Mouse (Mus musculus) liver, embryonic 15.5 days (tissue): ENCODE results near the gene Cftr. TPM values are rescaled to one million over a fixed set of nuclear protein-coding genes. Genes with fewer than 3 reads are reported as not detected.

ENCODE experiments used
- ATAC-seq: fragments of 200-750 bp; cut with Nextera tagmentation; 2 replicates; pipeline ENCODE4 v1.8.0; 2017; ENCODE audit warnings: moderate number of reproducible peaks, mild to moderate bottlenecking, moderate library complexity; ENCODE audit not compliant: insufficient read depth
- H3K27ac ChIP-seq: fragments of 300-500 bp; sonication (generic); replicated peaks from 2 replicates; pipeline ENCODE4 v1.5.1; 2015; ENCODE audit warnings: mild to moderate bottlenecking, inconsistent platforms
- H3K27me3 ChIP-seq: fragments of 300-500 bp; sonication (generic); 2 replicates; pipeline ENCODE4 v1.6.1; 2015; ENCODE audit warnings: mild to moderate bottlenecking, inconsistent platforms
- H3K36me3 ChIP-seq: fragments of 300-500 bp; sonication (generic); replicated peaks from 2 replicates; pipeline ENCODE4 v1.6.1; 2015; ENCODE audit warnings: moderate library complexity, mild to moderate bottlenecking, inconsistent platforms
- H3K4me1 ChIP-seq: fragments of 300-500 bp; sonication (generic); replicated peaks from 2 replicates; pipeline ENCODE4 v1.6.1; 2015; ENCODE audit warnings: inconsistent platforms
- H3K4me2 ChIP-seq: fragments of 300-500 bp; sonication (generic); 2 replicates; pipeline ENCODE4 v1.6.1; 2015; ENCODE audit warnings: moderate library complexity, mild to moderate bottlenecking, inconsistent platforms
- H3K4me3 ChIP-seq: fragments of 300-500 bp; sonication (generic); replicated peaks from 2 replicates; pipeline ENCODE4 v1.5.1; 2015; ENCODE audit warnings: mild to moderate bottlenecking, inconsistent platforms
- H3K9ac ChIP-seq: fragments of 300-500 bp; sonication (generic); 2 replicates; pipeline ENCODE4 v1.6.1; 2015; ENCODE audit warnings: moderate library complexity, mild to moderate bottlenecking, inconsistent platforms
- H3K9me3 ChIP-seq: fragments of 300-500 bp; sonication (generic); replicated peaks from 2 replicates; pipeline ENCODE4 v1.6.1; 2016; ENCODE audit warnings: inconsistent platforms
- WGBS: fragments of 180-500 bp; shearing (Covaris S2); methylation state at CpG from one replicate; pipeline ENCODE4 v1.1.7; 2015; ENCODE audit warnings: mixed read lengths; ENCODE audit not compliant: insufficient replicate concordance; 5-methylcytosine and 5-hydroxymethylcytosine counted together
- polyA plus RNA-seq: library from polyadenylated mRNA; unstranded; fragments of >200 nt; fragmentation: Nextera tagmentation; extraction: Ambion mirVana; gene quantifications from 2 replicates; pipeline ENCODE4 v1.2.1, GENCODE M21; 2015

Gene Cftr
- polyA plus RNA-seq: 0.06 and 0.09 TPM in 2 replicates

DNA sequence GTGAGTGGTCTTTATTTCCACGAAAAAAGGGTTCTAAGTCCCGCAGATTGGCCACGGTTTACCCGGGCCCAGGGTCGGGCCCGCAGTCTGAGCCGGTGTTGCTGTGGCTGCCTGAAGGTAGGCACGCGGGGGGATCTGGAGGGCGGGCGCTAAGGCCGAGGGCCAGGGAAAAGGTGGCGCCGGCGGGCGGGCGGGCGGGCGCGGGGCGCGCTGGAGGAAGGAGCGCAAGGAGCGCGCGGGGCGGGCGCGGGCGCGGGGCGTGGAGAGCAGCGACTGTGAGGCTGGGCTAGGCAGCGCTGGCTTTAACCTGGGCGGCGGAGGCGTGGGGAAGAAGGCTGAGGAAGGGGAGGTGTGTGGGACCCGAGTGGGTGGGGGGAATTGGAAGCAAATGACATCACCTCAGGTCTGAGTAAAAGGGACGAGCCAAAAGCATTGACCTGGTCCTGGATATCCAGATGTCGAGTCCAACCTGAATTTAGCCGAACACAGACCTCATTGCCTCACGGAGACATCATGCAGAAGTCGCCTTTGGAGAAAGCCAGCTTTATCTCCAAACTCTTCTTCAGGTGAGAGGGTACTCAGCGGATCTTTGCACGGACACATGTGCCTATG is at the start of gene Cftr:
Gene Cftr (plus strand): TSS at position 377 of the 612 bp plus-strand sequence.
- Histone ChIP-seq H3K9ac (no peak within 1 kb of the TSS), H3K36me3 (no peaks in the 10 kb centered on the region), H3K27ac (no peak within 1 kb of the TSS), H3K4me3 (peak within 1 kb of the TSS; percentile 30), H3K4me2 (peak within 1 kb of the TSS; percentile 55), H3K4me1 (no peaks in the 10 kb centered on the region), H3K9me3 (no peaks in the 10 kb centered on the region), H3K27me3 (peaks cover 23% of the 10 kb centered on the region)
- 2% methylated on average over 45 of the region's 45 CpGs for WGBS
- no peak for ATAC-seq

DNA sequence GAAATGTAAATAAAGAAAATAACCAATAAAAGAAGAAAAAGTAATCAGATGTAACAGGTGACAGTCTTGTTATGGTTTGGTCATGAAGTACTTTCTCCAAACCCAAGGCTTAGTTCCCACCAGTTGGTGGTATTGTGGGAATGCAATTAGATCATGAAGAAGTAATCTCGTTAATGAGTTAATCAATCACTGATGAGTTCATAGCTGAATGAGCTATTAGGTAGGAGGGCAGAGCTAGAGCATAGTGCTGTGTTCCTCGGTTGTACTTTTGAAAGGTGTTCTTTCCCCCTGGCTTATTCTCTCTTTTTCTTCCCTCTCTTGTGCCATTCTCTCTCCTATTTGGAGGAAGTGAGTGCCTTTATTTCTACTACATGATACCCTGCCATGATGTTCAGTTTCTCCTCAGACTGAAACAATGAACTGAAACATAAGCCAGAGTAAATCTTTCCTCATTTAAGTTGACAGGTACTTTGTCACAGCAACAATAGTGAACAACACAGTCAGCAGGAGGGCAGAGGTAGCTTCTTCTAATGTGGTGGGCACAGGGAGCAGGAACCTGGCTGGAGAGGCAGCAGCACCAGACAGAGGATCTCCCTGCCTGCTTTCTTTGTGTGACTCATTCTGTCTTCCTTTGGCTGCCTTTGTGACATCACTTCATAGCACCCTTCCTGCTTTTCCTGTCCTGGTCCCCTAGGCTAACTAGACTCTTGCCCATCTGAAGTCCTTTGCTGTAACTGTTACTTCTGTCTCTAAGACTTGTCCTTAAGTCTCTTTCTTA is 43.1 kb upstream of the Cftr start:
- no peaks in the 10 kb centered on the region for H3K9me3 ChIP-seq
- 55% methylated on average over 2 of the region's 2 CpGs for WGBS
- ATAC-seq: no peak
- no peak overlapping the region for H3K4me3 ChIP-seq
- no peaks in the 10 kb centered on the region for H3K27me3 ChIP-seq
- H3K4me1 ChIP-seq: no peaks in the 10 kb centered on the region
- no peaks in the 10 kb centered on the region for H3K36me3 ChIP-seq
- no peak overlapping the region for H3K4me2 ChIP-seq
- no peak overlapping the region for H3K27ac ChIP-seq
- H3K9ac ChIP-seq: no peak overlapping the region

DNA sequence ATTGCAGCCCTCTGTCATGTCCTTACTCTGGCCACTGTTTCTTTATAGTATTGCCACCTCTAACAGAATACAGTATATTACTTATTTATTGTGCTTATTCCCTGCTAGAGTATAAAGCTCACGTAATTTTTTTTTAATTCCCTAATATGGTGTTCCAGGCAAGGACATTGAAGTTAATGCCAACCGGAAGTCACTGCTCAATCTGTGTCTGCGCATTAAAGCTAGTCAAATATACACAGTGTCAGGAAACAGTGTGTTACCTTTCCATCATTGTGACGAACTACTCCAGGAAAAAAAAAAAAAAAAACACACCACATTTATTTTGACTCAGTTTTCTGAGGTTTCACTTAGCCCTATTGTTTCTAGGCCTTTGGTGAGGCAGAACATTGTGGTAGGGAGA is 42.4 kb upstream of the Cftr start:
- H3K4me1 ChIP-seq: no peaks in the 10 kb centered on the region
- H3K27ac ChIP-seq: no peak overlapping the region
- H3K4me2 ChIP-seq: no peak overlapping the region
- WGBS: 59% methylated on average over 4 of the region's 4 CpGs
- ATAC-seq: no peak
- no peaks in the 10 kb centered on the region for H3K9me3 ChIP-seq
- H3K36me3 ChIP-seq: no peaks in the 10 kb centered on the region
- no peaks in the 10 kb centered on the region for H3K27me3 ChIP-seq
- no peak overlapping the region for H3K9ac ChIP-seq
- H3K4me3 ChIP-seq: no peak overlapping the region

DNA sequence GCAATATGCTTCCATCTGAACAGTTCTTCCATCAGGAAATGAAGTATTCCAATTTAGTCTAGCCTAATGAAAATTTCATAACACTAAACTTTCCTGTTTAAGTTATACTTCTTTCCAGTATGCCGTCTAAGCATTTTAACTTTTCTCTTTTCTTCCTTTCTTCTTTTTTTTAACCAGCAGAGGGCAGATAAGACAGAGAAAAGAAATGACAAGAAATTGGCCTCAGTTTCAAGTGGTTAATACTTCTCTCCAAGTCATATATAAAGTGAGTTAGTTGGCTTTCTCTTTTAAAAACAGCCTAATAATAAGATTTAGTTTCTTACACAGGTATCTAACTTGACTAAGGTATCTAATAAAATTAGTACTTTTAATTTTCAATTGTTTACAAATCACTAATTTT is 35.2 kb upstream of the Cftr start:
- H3K9me3 ChIP-seq: no peaks in the 10 kb centered on the region
- no peaks in the 10 kb centered on the region for H3K4me1 ChIP-seq
- no peaks in the 10 kb centered on the region for H3K36me3 ChIP-seq
- H3K27ac ChIP-seq: no peak overlapping the region
- 39% methylated on average over 1 of the region's 1 CpGs for WGBS
- H3K9ac ChIP-seq: no peak overlapping the region
- no peak for ATAC-seq
- H3K27me3 ChIP-seq: no peaks in the 10 kb centered on the region
- H3K4me3 ChIP-seq: no peak overlapping the region
- no peak overlapping the region for H3K4me2 ChIP-seq

DNA sequence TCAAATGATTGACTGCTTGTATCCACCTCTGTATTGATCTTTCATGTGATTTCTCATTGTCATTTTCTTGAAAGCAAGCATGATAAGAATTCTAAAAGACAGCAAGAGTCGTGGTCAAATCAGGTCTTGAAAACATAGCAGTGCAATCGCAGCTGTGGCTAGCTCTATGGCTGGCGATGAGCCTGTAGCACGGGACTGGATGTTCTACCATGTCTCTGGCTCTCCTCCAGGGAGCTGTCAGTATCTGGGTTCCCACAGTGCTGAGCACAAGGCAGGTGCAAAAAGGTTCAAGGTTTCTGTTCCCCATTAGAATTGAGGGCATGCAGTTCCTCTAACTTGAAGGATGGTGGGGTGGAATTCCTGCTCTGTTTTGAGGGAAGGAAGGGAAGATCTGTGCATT is 17.5 kb upstream of the Cftr start:
- Histone ChIP-seq H3K4me3 (no peak overlapping the region), H3K36me3 (no peaks in the 10 kb centered on the region), H3K27ac (no peak overlapping the region), H3K27me3 (no peaks in the 10 kb centered on the region), H3K4me1 (no peaks in the 10 kb centered on the region), H3K9me3 (no peaks in the 10 kb centered on the region), H3K4me2 (no peak overlapping the region), H3K9ac (no peak overlapping the region)
- ATAC-seq: no peak
- 60% methylated on average over 4 of the region's 4 CpGs for WGBS

DNA sequence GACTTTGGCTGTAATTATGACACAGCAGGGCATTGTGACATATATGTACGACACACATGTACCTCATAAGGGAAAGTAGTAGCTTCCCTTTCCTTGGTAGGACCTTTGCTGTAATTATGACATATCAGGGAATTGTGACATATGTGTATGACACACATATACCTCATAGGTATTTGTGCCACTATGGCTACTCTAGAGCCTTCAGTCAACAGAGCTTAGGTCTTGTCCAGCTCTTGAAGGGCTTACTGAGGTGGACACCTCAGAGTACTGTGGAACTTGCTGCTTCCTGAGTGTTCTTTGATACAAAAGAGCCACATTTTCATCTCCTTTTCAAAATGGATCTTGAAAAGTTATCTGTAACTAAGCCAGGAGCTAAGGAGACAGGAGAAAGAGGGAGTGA is 869 bp upstream of the Cftr start:
- no peak overlapping the region for H3K4me3 ChIP-seq
- 51% methylated on average over 1 of the region's 1 CpGs for whole genome bisulfite sequencing

DNA sequence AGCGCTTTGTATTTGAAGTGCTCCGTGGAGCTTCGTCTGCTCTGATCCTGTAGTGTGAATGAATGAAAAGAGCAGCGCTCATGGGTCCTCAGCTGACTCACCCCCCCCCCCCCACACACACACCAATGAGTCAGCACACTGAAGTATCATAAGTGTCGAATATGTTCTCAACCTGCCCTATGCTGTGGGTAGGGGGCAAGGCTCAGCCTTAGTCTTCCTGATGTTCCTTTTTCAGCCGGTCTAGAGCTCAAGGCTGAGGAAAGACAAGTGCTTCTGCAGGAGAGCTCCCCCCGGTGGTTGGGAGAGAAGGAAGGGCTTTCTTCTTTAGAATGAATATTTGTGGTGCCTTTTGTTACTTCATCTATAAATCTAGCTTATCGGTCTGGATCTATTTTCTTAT is 1.1 kb downstream of the Cftr start:
- H3K4me3 ChIP-seq: no peak overlapping the region
- no peak overlapping the region for H3K4me2 ChIP-seq
- no peak overlapping the region for H3K27ac ChIP-seq
- H3K9me3 ChIP-seq: no peaks in the 10 kb centered on the region
- WGBS: 42% methylated on average over 8 of the region's 8 CpGs
- H3K27me3 ChIP-seq: peaks cover 23% of the 10 kb centered on the region
- H3K36me3 ChIP-seq: no peaks in the 10 kb centered on the region
- no peak overlapping the region for H3K9ac ChIP-seq
- ATAC-seq: no peak
- no peaks in the 10 kb centered on the region for H3K4me1 ChIP-seq

More for the DNA sequence above, 869 bp upstream of the Cftr start:
- H3K4me1 ChIP-seq: no peaks in the 10 kb centered on the region
- peaks cover 23% of the 10 kb centered on the region for H3K27me3 ChIP-seq
- H3K9ac ChIP-seq: no peak overlapping the region
- H3K27ac ChIP-seq: no peak overlapping the region
- H3K36me3 ChIP-seq: no peaks in the 10 kb centered on the region
- no peaks in the 10 kb centered on the region for H3K9me3 ChIP-seq
- no peak overlapping the region for H3K4me2 ChIP-seq
- no peak for ATAC-seq

DNA sequence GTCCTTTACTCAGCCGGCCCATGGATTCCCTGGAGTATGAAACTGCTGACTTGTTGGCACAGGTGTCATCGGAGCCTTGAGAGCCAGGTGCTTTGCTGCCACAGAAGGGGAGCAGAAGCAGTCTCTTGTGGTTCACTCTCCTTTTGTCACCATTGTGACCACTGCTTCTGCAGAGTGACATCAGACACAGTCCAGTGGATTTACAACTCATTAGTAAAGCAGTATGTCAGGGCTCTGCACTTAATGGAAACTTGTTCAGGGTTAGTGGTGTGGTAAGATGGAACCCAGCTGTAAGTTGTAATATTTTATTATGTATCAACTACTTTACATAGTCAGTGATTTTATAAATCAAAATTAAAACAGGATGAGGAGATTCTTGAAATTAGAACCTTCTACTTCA is 7.0 kb downstream of the Cftr start:
- ATAC-seq: no peak
- H3K4me1 ChIP-seq: no peaks in the 10 kb centered on the region
- H3K9me3 ChIP-seq: no peaks in the 10 kb centered on the region
- H3K27me3 ChIP-seq: no peaks in the 10 kb centered on the region
- H3K4me3 ChIP-seq: no peak overlapping the region
- H3K9ac ChIP-seq: no peak overlapping the region
- WGBS: 66% methylated on average over 2 of the region's 2 CpGs
- H3K27ac ChIP-seq: no peak overlapping the region
- H3K36me3 ChIP-seq: no peaks in the 10 kb centered on the region
- H3K4me2 ChIP-seq: no peak overlapping the region

DNA sequence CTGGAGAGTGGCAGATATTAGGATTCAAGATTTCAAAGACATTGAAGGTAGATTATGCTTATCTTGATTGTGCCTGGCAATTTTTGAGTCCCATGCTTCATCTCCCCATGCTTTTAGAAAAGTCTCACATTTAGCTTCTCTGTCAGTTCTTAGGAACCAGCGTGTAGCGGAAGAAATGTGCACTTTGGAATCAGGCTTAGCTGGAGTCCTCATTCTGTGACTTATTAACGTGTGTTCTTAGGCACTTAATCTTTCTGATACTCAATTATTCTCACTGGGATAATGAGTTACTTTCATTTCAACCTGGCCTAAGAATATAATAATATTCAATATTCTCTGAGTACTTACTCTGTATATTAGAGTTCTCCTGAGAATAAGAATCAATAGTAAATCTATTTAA is 10.2 kb downstream of the Cftr start:
- Histone ChIP-seq H3K27ac (no peak overlapping the region), H3K36me3 (no peaks in the 10 kb centered on the region), H3K27me3 (no peaks in the 10 kb centered on the region), H3K4me1 (no peaks in the 10 kb centered on the region), H3K9me3 (no peaks in the 10 kb centered on the region), H3K4me2 (no peak overlapping the region), H3K4me3 (no peak overlapping the region), H3K9ac (no peak overlapping the region)
- WGBS: 71% methylated on average over 3 of the region's 3 CpGs
- no peak for ATAC-seq

DNA sequence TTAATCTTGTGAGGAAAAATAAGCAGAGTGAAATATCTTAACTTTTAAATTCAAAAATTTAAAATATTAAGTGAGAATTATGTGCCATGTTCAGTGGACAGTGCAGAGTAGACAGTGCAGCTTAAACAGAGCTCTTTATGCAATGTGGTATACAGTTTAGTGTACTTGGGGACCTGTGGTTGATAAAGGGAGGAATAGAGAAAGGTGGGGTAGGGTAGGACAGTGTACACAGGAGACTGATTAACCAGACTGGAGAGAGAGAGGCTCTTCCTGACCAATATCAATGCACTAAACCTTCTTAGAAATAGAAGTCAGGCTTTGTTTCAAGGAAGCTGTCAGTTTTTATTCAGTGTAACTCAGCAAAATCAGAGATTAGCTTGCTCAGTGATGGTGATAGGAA is 12.4 kb downstream of the Cftr start:
- no peak overlapping the region for H3K4me2 ChIP-seq
- no peak overlapping the region for H3K9ac ChIP-seq
- no peaks in the 10 kb centered on the region for H3K9me3 ChIP-seq
- H3K36me3 ChIP-seq: no peaks in the 10 kb centered on the region
- no peak overlapping the region for H3K4me3 ChIP-seq
- no peak for ATAC-seq
- no peaks in the 10 kb centered on the region for H3K4me1 ChIP-seq
- no peak overlapping the region for H3K27ac ChIP-seq
- no peaks in the 10 kb centered on the region for H3K27me3 ChIP-seq

DNA sequence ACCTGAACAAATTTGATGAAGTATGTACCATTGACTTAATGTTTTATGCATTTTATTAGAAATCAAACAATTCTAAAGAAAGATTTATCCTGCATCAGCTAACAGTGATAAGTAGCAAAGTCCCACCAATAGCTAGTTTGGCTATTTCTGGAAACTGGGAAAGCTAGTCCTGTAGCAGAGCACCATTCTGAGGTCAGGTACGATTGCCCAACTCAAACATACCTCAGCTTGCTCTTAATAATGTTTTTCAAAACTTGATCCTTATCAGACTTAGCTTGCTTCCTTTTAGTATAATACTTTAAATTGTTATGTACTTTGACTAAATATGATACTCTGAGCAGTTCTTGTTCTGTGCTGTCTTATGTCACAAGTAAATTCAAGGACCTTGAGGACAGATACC is 50.2 kb downstream of the Cftr start:
- Histone ChIP-seq H3K27ac (no peak overlapping the region), H3K9me3 (no peaks in the 10 kb centered on the region), H3K4me1 (no peaks in the 10 kb centered on the region), H3K27me3 (no peaks in the 10 kb centered on the region), H3K4me2 (no peak overlapping the region), H3K4me3 (no peak overlapping the region), H3K9ac (no peak overlapping the region), H3K36me3 (no peaks in the 10 kb centered on the region)
- ATAC-seq: no peak
- 43% methylated on average over 1 of the region's 1 CpGs for WGBS

DNA sequence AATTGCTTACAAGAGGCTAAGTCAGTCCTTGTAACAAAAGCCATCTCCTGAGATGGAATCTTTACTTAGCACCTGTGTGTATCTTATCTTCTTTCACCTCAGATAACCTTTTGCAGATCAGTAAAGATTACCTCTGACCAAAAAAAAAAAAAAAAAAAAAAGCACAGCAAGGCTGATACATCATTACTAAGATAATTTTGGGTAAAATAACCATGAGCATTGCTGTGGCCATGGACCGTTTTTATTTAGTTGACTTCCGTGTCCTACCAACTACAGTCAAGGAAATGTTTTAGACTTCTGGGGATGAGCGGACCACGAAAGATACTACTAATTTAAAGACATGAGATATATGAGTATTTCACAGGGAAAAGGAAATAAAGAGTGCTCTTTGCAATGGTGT is 52.7 kb downstream of the Cftr start:
- H3K9ac ChIP-seq: no peak overlapping the region
- no peaks in the 10 kb centered on the region for H3K9me3 ChIP-seq
- ATAC-seq: no peak
- 78% methylated on average over 4 of the region's 4 CpGs for WGBS
- H3K27ac ChIP-seq: no peak overlapping the region
- H3K4me1 ChIP-seq: no peaks in the 10 kb centered on the region
- H3K4me3 ChIP-seq: no peak overlapping the region
- no peaks in the 10 kb centered on the region for H3K36me3 ChIP-seq
- no peaks in the 10 kb centered on the region for H3K27me3 ChIP-seq
- no peak overlapping the region for H3K4me2 ChIP-seq
